Mouse (Mus musculus) layer of hippocampus, adult 9-10 months (tissue): ENCODE measurements around the gene Wipf2.
A peak's percentile ranks its signal among the peaks of the same experiment; 100 is the strongest.
"Not testable (repeated sequence)": the region's sequence is repeated elsewhere in the genome, so short reads cannot be mapped to it uniquely, and the experiment has no call there.

Source experiments
- DNase-seq: peaks from one replicate; pipeline ENCODE4 v3.0.0; 2022; ENCODE audit warnings: low spot score

The Wipf2 gene

GRCm38 (mm10) chr11:98909654-98910053 lies 46.2 kb downstream of the Wipf2 start:
- DNase-seq, result peak; percentile 48

- DNase-seq, result no peak
These were observed 47.0 kb downstream of the Wipf2 start for GRCm38 (mm10) chr11:98910415-98910814.

GRCm38 (mm10) chr11:98911498-98911897 lies 48.1 kb downstream of the Wipf2 start:
- DNase-seq, result no peak

GRCm38 (mm10) chr11:98914196-98914595 lies 50.8 kb downstream of the Wipf2 start:
- no peak for DNase-seq

GRCm38 (mm10) chr11:98916376-98916775 lies 52.9 kb downstream of the Wipf2 start:
- DNase-seq, result not testable (repeated sequence)

- no peak for DNase-seq
These were observed 54.1 kb downstream of the Wipf2 start for GRCm38 (mm10) chr11:98917428-98918005.

- no peak for DNase-seq
These were observed 54.8 kb downstream of the Wipf2 start for GRCm38 (mm10) chr11:98918231-98918630.

GRCm38 (mm10) chr11:98919009-98919408 lies 55.6 kb downstream of the Wipf2 start:
- DNase-seq, result no peak

- DNase-seq, result not testable (repeated sequence)
These were observed 58.4 kb downstream of the Wipf2 start for GRCm38 (mm10) chr11:98921813-98922212.

- not testable (repeated sequence) for DNase-seq
These were observed 58.9 kb downstream of the Wipf2 start for GRCm38 (mm10) chr11:98922307-98922706.

GRCm38 (mm10) chr11:98922851-98923711 lies 59.6 kb downstream of the Wipf2 start:
- not testable (repeated sequence) for DNase-seq

- no peak for DNase-seq
These were observed 61.3 kb downstream of the Wipf2 start for GRCm38 (mm10) chr11:98924633-98925175.

- no peak for DNase-seq
These were observed 61.9 kb downstream of the Wipf2 start for GRCm38 (mm10) chr11:98925265-98925721.

GRCm38 (mm10) chr11:98925868-98926311 lies 62.5 kb downstream of the Wipf2 start:
- DNase-seq, result no peak

- no peak for DNase-seq
These were observed 63.1 kb downstream of the Wipf2 start for GRCm38 (mm10) chr11:98926553-98926952.

- no peak for DNase-seq
These were observed 64.1 kb downstream of the Wipf2 start, which contains the start of gene Rara for GRCm38 (mm10) chr11:98927438-98928076. Gene Rara (plus strand): TSS chr11:98927818.

GRCm38 (mm10) chr11:98928186-98928893 lies 64.9 kb downstream of the Wipf2 start:
- no peak for DNase-seq

- no peak for DNase-seq
These were observed 66.1 kb downstream of the Wipf2 start for GRCm38 (mm10) chr11:98929503-98929902.

- no peak for DNase-seq
These were observed 66.7 kb downstream of the Wipf2 start for GRCm38 (mm10) chr11:98930127-98930601.

- no peak for DNase-seq
These were observed 67.5 kb downstream of the Wipf2 start for GRCm38 (mm10) chr11:98930773-98931512.
